Mouse (Mus musculus) lung, postnatal 36 days (tissue): ENCODE measurements around the gene Prp2.
"Not testable (repeated sequence)": the region's sequence is repeated elsewhere in the genome, so short reads cannot be mapped to it uniquely, and the experiment has no call there.

ENCODE experiments used
- DNase-seq: peaks from one replicate; pipeline ENCODE4 v3.0.0; 2022; ENCODE audit warnings: mixed read lengths

The Prp2 gene

GRCm38 (mm10) chr6:132595613-132596012, at the start of gene Prp2:
Prp2 (plus strand) TSS chr6:132595913.
- not testable (repeated sequence) for DNase-seq

- not testable (repeated sequence) for DNase-seq
Measured at GRCm38 (mm10) chr6:132569509-132569908, 26.2 kb upstream of the Prp2 start, which contains the start of gene Prh1. Prh1 (plus strand) TSS chr6:132569809.

- DNase-seq = no peak
Measured at GRCm38 (mm10) chr6:132649399-132649798, 53.7 kb downstream of the Prp2 start.
